Mouse (Mus musculus) ES-Bruce4 (cell line): Measurements from ENCODE around the gene Aacs.

Source experiments
- CTCF ChIP-seq: IDR thresholded peaks from one replicate; pipeline ENCODE4 v1.8.1; 2011; ENCODE audit warnings: low read depth, low read length
- POLR2A ChIP-seq: IDR thresholded peaks from one replicate; pipeline ENCODE4 v1.8.1; 2011; ENCODE audit warnings: low read length; ENCODE audit not compliant: insufficient read depth

GRCm38 (mm10) chr5:125532545-125533224 is 57.1 kb downstream of the Aacs start:
- no peak for TF ChIP-seq POLR2A
- TF ChIP-seq CTCF, result no peak
